In the genomic region with DNA sequence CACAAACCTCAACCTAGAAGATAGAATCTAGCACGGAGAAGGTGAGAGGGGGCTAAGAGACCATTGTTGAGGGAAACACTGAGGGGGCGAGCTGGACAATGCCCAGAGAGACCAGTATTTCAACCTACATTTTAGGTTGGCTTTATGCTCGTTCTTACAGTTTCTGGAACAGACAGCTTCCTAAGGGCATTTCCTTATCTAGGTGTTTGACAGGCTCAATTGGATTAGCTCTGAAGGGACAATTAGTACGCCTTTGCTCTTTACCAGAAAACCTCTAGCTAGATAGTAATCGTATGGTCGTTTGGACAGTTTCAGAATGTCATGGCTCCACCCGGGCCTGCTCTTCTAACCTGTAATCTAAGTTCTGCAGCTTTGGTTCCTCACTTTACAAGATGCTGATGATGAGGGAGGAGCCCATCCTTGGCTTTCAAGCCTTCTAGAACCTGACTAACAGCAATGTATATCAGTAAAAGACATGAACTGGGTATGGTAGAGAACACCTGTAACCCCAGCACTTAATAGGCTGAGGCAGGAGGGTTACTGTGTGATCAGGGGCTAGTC, we compare ENCODE assay signal across 14 mouse cellular contexts.
"Had no signal": no experiment of that assay in that cellular context is flagged by ENCODE, and none has a peak within 500 bp of the region (broad histone marks: within the 10 kb centered on the region; RNA-seq: fewer than 3 reads in every experiment).

No protein-coding gene starts in this region.

- H3K36me3 ChIP-seq: liver, embryonic 15.5 days; midbrain, embryonic 13.5 days; midbrain, embryonic 15.5 days; neural tube, embryonic 12.5 days; stomach, embryonic 15.5 days had no signal

- DNase-seq: lung, adult 18-20 months; lung, embryonic 14.5 days; lung, postnatal 10 days; lung, postnatal 4 days; right cerebral cortex, postnatal 14 days; thymus, adult 2 months; thymus, postnatal 25 days had no signal

- H3K9me3 ChIP-seq: liver, embryonic 15.5 days; midbrain, embryonic 13.5 days; midbrain, embryonic 15.5 days; neural tube, embryonic 12.5 days; stomach, embryonic 15.5 days had no signal

- H3K4me2 ChIP-seq: liver, embryonic 15.5 days; lung, embryonic 14.5 days; midbrain, embryonic 11.5 days; midbrain, embryonic 13.5 days; midbrain, embryonic 15.5 days; neural tube, embryonic 12.5 days; stomach, embryonic 15.5 days had no signal

- H3K27me3 ChIP-seq: liver, embryonic 15.5 days; midbrain, embryonic 15.5 days; stomach, embryonic 15.5 days had no signal

- ATAC-seq: midbrain, embryonic 13.5 days; midbrain, embryonic 15.5 days had no signal

- H3K9ac ChIP-seq: liver, embryonic 15.5 days; lung, embryonic 14.5 days; midbrain, embryonic 13.5 days; midbrain, embryonic 15.5 days; neural tube, embryonic 12.5 days; stomach, embryonic 15.5 days had no signal

- H3K27ac ChIP-seq: midbrain, embryonic 13.5 days; midbrain, embryonic 15.5 days; neural tube, embryonic 12.5 days; stomach, embryonic 15.5 days; stomach, postnatal 0 days had no signal

- H3K4me3 ChIP-seq: liver, embryonic 15.5 days; midbrain, embryonic 13.5 days; midbrain, embryonic 15.5 days; neural tube, embryonic 12.5 days; stomach, embryonic 15.5 days had no signal
